Mouse (Mus musculus) cerebellum, adult 18-20 months (tissue): ENCODE measurements around the gene Tomm40.

Experiments used
- DNase-seq, 2 experiments: peaks; one replicate each; pipeline ENCODE4 v3.0.0; 2021

Tomm40 gene

GRCm38 (mm10) chr7:19744590-19745385 lies 29.6 kb upstream of the Tomm40 start:
- DNase-seq, result no peak

DNA sequence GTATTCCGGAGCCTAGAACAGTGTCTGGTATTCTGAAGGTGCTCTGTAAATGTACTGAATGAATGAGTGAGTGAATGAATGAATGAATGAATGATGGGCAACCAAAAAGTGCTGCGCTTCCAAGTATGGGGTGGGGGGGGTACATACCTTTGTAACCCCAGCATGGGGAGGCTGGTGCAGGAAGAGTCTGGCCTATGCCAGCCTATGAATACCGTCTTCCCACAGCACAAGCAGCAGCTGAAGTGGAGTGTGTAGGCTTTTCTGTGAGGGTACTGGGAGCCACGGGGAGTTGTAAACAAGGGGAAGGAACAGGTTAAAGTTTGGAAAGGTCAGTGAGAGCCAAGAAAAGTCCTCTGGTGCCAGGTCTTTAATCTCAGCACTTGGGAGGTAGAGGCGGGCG lies 28.6 kb upstream of the Tomm40 start:
- DNase-seq, result no peak

DNA sequence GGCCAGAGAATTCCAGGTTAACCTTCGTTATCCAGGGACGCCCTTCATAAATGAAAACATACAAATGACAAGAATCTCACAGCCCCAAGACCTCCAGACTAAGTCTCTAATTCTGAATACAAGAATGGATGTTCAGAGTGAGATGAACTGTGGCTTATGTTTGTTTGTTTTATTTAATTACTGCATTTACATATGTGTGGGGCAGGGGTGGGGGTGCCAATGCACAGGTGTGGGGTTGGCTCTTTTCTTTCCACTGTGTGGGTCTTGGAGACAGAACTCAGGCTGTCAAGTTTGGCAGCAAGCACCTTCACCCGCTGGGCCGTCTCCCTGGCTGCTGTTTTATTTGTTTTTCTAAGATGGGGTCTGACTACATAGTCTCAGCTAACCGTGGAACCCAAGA lies 27.2 kb upstream of the Tomm40 start:
- no peak for DNase-seq

GRCm38 (mm10) chr7:19741329-19742031 lies 26.2 kb upstream of the Tomm40 start:
- no peak for DNase-seq

DNA sequence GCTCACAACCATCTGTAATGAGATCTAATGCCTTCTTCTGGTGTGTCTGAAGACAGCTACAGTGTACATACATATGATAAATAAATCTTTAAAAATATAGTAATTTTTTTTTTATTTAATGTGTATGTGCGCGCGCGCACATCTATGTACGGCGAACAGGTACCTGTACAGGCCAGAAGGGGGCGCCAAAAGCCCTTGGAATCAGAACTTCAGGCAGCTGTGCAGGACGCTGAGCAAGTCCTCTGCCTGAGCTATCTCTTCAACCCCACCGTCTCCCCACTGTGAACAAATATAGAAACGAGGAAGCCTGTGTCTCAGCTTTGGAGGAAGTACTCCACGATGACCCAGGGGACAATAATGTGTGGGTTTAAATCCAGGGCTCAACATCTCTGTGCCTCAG lies 25.0 kb upstream of the Tomm40 start:
- no peak for DNase-seq

DNA sequence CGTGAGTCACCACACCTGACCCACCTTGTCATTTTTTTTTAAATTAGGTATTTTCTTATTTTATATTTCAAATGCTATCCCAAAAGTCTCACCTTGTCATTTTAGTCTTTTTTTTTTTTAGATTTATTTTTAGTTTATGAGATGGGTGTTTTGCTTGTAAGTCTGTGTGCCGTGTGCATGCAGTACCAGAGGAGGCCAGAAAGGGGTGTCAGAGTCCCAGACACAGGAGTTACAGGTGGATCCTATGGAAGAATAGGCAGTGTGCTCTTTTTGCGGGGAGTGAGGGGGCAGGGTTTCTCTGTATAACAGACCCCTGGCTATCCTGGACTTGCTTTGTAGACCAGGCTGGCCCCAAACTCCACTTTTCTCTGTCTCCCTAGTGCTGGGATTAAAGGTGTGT lies 23.5 kb upstream of the Tomm40 start:
- no peak for DNase-seq

DNA sequence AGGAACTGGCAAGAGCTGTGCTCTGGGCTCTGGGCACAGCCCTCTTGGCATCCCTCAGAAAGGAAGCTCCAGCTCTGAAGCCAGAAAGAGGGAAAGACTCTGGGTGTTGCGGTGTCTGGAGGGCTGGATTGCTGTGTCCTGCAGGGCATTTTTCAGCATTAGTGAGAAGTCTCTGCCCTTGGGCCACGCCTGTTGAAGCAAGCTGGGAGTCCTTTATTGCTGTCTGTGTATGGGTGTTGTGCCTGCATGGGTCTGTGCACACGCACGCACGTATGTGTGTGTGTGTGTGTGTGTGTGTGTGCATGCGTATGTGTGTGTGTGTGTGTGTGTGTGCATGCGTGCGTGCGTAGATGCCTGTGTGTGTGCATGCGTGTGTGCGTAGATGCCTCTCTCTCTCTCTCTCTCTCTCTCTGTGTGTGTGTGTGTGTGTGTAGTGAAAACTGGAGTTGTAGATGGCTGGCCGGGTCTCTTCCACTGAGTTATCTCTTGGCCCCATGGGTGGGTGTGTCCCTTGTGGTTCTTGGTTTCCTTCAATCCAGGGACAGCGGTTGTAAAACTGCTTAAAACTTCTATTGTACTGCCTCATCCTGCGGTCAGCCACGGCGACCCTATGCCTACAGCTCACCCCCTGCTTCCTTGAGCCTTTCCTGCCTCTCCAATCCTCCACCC lies 21.3 kb upstream of the Tomm40 start:
- DNase-seq, result no peak

- no peak for DNase-seq
Measured at GRCm38 (mm10) chr7:19734178-19734666, 19.0 kb upstream of the Tomm40 start.

DNA sequence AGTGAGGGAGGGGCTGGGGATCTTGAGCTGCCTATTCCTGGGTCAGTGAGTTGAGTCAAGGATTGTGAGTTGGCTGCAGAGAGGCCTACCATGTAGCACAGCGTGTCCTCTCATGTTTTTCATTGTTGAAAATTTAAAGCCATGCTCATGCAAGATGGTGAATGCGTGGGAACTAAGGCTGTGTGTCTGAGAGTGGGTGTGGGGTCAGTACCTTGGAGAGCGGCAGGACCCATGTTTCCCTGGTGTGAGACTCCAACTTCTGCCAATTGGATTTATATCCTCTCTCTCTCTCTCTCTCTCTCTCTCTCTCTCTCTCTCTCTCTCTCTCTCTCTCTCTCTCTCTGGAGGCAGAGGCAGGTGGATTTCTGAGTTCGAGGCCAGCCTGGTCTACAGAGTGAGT lies 11.3 kb upstream of the Tomm40 start:
- no peak for DNase-seq

DNA sequence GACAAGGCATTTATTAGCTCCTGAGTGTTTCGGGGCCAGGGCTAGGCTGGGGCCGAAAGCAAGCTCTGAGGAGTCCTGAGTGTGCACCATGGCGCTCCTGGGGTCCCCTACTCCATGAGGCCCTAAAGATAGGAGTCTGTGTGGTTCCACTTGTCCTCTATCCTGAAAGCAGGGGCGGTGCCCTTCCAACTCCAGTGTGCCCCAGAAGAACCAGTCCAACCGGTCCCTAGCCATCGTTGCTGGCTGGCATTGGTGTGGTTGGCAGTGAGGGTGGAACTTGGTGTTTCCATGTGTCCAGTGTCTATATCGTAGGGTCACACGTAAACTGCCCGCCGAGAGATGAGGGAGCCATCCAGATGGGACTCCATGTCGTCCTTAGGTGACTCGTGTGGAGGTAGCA lies 8.9 kb upstream of the Tomm40 start:
- DNase-seq, result no peak

DNA sequence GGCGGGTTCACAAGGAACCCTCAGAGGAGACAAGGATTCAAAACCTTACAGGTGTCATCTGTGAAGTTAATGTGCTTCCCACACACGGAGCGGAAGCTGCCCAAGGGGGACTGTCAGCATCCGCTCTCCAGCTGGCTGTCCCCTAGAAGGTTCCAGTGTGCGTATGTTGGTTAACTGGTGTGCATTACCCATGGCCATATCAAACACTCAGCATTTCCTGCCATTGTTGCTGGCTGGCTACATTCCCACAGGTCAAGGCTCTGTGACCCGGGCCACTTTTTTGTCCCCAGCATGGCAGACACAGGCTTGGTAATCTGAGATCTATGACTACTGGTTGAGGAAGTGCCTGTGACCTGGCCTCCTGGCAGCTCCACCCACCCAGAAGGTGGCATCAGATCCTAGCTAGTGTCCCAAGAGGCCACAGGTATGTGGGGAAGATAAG lies 7.5 kb upstream of the Tomm40 start:
- DNase-seq, result no peak

GRCm38 (mm10) chr7:19719200-19719599 lies 4.0 kb upstream of the Tomm40 start:
- DNase-seq, result no peak

DNA sequence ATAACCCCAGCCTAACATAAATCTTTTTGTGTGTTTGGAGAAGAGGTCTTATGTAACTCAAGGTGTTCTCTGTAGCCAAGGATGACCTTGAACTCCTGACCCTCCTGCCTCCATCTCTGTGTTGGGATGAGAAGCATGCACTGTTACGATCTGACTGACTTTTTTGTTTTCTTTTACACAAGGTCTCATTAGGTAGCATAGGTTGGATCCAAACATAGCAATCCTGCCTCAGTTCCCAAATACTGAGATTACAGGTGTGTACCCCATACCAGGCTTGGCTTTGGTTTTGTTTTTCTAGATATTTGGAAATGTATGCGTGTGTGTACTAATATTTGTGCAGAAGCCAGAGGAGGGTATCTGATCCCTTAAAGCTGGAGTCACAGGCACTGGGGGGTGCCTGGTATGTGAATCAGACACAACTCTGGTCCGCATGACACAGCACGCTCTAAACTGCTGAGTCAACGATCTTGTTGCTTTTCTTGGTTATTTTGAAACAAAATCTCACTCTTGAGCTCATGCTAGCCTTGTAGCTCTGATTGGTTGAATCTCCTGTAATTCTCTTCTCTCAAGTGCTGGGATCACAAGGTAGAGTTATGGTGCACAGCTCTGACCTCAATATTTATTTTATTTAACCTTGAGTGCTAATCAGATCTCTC lies 3.2 kb upstream of the Tomm40 start:
- no peak for DNase-seq

DNA sequence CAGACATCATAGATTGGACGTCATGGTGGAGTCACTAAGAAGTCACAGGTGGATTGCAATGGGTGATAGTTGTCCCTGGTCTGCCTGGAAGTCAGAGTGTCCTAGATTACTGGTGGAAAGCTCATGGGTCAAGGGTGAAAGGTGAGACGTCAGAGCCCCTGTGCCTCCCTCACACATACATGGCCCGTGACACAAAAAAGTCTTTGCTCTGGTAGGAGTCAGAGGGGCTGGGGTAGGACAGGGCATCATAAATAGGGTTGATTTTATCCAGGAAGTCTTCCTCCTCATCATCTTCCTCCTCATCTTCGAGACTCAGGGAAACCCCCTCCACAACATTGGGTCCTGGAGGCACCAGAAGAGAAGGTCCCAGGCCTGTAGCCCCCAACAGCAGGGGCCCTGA lies 2.1 kb upstream of the Tomm40 start:
- no peak for DNase-seq

DNA sequence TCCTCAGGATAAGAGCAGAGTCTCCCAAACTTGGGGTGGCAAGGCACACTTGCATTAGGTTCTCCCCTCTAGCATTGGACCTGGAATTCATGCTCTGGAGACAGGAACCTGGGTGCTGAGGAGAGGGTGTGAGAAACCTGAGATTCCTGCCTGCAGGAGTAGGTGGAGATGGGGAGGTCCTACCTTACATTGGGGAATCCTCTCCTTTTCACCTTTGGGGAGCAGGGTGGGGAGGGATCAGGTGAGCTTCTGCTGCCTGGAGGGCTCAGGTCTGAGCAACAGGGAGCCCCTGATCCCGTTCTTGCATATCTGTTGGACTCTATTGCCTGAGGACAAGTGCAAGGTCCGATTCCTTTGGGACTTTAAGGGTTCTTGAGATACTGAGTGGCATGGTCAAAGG lies 1.6 kb upstream of the Tomm40 start:
- no peak for DNase-seq

DNA sequence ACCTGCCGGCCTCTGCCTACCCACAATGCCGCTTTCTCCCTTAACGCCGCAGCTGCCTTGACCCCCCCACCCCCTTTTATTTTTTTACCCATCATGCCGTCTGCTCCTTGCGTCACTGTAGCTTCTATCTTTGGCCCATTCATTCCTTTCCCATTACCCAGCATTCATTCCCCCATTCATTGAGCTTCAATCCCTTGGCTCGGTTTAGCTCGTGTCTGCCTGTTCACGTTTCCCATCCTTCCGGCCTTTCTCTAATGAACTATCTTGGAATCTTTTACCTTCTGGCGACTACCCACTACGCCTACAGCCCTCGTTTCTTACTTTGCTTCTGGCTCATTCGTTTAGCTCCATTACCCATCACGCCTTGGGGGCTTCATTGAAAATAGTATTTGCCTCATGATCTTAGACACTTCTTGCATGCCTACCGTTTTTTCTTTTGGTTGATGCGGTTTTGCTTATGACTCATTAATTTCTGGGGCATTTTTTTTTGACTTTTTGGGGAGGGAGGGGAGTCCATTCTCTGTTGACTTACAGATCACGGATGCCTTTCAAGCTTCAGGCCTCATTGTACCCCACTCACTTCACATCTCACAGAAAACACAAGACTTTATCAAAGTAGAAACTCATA lies 931 bp upstream of the Tomm40 start:
- no peak for DNase-seq

DNA sequence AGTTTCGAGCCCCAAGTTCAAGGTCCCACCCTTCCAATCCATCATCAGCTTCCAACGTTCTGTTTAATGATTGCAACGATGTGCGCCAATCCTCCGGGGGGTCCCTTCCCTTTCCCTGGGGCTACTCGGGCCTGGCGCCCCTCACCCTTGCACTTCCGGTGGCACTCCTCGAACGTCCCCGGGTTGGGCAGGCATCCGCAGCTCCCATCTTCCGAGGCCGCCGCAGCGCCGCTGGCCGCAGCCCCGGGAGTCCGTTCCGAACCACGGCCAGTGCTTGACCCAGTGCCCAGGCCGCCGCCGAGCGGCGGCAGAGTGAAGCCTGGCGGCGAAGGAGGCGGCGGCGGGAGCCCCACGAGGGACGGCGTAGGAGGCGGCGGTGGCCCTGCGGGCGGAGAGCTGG lies 402 bp downstream of the Tomm40 start:
- DNase-seq, result peak in 1 of 2 experiments; percentile 51

GRCm38 (mm10) chr7:19713598-19713997 lies 1.6 kb downstream of the Tomm40 start:
- no peak for DNase-seq

DNA sequence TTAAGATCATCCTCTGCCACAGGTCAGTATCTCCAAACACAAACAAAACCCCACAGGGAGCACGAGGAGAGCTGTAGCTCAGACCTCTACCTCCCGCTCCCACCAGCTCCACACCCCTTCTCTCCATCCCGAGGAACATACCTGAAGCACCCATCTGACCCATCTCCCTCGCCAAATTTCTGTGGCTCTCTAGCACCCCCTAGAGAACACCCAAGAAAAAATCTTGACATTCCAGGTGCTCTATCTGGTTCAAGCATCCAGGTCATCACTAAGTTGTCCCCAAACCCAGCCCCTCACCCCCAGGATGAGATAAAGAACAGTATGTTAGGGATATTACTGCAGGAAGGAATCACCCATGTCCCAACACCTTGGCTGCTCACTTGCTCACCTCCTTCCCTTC lies 2.0 kb downstream of the Tomm40 start:
- peak; percentile 41 to 46 for DNase-seq

GRCm38 (mm10) chr7:19712414-19712813 lies 2.8 kb downstream of the Tomm40 start:
- no peak for DNase-seq

GRCm38 (mm10) chr7:19710650-19711049 lies 4.6 kb downstream of the Tomm40 start:
- DNase-seq, result no peak

DNA sequence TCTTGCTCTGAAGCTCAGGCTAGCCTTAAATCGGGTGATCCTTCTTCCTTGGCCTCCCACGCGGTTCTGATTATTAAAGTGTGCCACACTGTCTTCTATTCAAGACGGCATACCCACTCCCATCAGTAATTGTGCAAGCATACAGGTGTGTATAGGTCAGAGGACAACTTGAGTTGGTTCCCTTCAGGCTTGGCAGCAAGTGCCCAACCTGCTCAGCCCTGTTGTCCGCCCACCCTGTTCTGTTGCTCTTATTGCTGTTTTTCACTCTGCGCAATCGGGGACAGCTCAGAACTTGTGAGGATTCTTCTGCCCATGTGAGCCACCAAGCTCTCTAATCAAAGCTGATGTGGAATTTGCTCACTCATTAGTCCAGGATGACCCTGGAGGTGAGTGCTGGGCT lies 10.0 kb downstream of the Tomm40 start:
- DNase-seq, result no peak

GRCm38 (mm10) chr7:19704475-19704874 lies 10.8 kb downstream of the Tomm40 start:
- no peak for DNase-seq
